Comparison of ENCODE assay signal across 8 mouse cellular contexts in the genomic region with DNA sequence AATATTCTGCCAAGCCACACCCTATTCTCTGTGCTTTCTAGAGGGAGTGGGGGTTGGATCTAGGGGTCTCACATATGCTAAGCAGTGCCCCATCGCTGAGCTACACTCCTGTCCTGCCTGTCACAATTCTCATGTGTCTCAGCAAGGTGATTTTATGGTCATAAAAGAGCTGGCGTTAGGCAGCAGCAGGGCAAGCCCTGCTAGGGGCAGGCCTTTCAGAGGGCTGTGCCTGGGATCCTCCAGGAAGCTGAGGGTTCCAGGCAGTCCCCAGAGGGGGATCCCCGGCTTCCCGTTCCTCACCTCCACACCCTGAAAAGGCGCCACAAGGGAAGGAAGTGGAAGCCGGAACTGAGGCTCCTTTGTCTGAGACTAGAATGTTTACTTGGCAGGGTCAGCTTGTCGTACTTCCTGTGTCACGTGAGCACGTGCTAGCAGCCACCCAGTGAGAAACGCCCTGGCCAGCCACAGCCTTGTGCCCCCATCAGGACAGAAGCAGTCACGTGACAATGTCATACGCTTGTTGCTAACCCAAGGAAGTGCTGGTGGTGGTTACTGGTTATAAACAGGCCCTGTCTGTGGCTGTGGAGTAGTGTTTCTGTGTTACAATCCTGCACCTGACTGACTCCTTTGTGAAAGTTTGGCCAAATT.
A peak's percentile ranks its signal among the peaks of the same experiment; 100 is the strongest.
DNase-seq lines count a peak whose midpoint lies in the region; ATAC-seq lines count a peak whose summit lies in the region.

No protein-coding gene starts in this region.

- 25% methylated on average over 12 of the region's 12 CpGs for WGBS in forebrain, embryonic 10.5 days
- WGBS in large intestine, adult 2 months, result 6% methylated on average over 12 of the region's 12 CpGs

- H3K4me3 ChIP-seq in forebrain, embryonic 10.5 days, result peak overlapping the region; percentile 38

- H3K4me1 ChIP-seq in forebrain, embryonic 10.5 days, result peaks cover 13% of the 10 kb centered on the region

- H3K9me3 ChIP-seq in forebrain, embryonic 10.5 days, result peaks cover 8% of the 10 kb centered on the region

- peak; percentile 32 for DNase-seq in ovary, adult 18-20 months (ENCODE audit: low spot score)
- no peak for DNase-seq in ovary, postnatal 10 days (ENCODE audit: low spot score)
- peak; percentile 66 for DNase-seq in forebrain, embryonic 10.5 days (ENCODE audit: extremely low spot score, low spot score)
- DNase-seq in heart, postnatal 25 days (ENCODE audit: low spot score), result peak; percentile 76
- peak; percentile 82 for DNase-seq in large intestine, adult 2 months (ENCODE audit: low read depth, low spot score)
- DNase-seq in mesoderm, embryonic 11.5 days (ENCODE audit: low read depth, low spot score), result peak; percentile 69
- DNase-seq in splenic B cell, adult 2 months (ENCODE audit: low read depth, low spot score), result peak; percentile 94

- peak overlapping the region; percentile 83 for H3K27ac ChIP-seq in forebrain, embryonic 10.5 days

- H3K36me3 ChIP-seq in forebrain, embryonic 10.5 days (replicated peaks), result no peaks in the 10 kb centered on the region
- no peaks in the 10 kb centered on the region for H3K36me3 ChIP-seq in splenic B cell, adult 2 months (ENCODE audit: control insufficient read depth, insufficient read depth, low read length, poor library complexity, severe bottlenecking)

- intact Hi-C loops in heart, postnatal 25 days (cut with DNase I), result loop anchor here (5.0 kb wide), 1 partner anchor 82 kb away; no protein-coding TSS in a partner anchor

- no peak for ATAC-seq in frontal cortex, adult (ENCODE audit: low TSS enrichment)

- peaks cover 65% of the 10 kb centered on the region for H3K27me3 ChIP-seq in forebrain, embryonic 10.5 days (ENCODE audit: poor library complexity, severe bottlenecking)
- no peaks in the 10 kb centered on the region for H3K27me3 ChIP-seq in splenic B cell, adult 2 months (ENCODE audit: control insufficient read depth, insufficient read depth, low read length, poor library complexity, severe bottlenecking)
